Mouse (Mus musculus) liver, postnatal 0 days (tissue): ENCODE data around the gene 4930426L09Rik. TPM values are rescaled to one million over a fixed set of nuclear protein-coding genes. Genes with fewer than 3 reads are reported as not detected.

ENCODE experiments used
- ATAC-seq: fragments of 200-750 bp; cut with Nextera tagmentation; 2 replicates; pipeline ENCODE4 v1.8.0; 2017; ENCODE audit warnings: mild to moderate bottlenecking, moderate library complexity
- DNase-seq: peaks from one replicate; pipeline ENCODE4 v3.0.0-alpha.2; 2016
- H3K27ac ChIP-seq: fragments of 300-500 bp; sonication (generic); 2 replicates; pipeline ENCODE4 v1.5.1; 2014; ENCODE audit warnings: antibody characterized with exemption, moderate library complexity, mild to moderate bottlenecking, low read depth
- H3K27me3 ChIP-seq: fragments of 300-500 bp; sonication (generic); 2 replicates; pipeline ENCODE4 v1.6.1; 2014; ENCODE audit warnings: low read length, control low read depth, mixed read lengths; ENCODE audit not compliant: insufficient read depth
- H3K36me3 ChIP-seq: fragments of 300-500 bp; sonication (generic); replicated peaks from 2 replicates; pipeline ENCODE4 v1.6.1; 2014; ENCODE audit warnings: mild to moderate bottlenecking, control low read depth, low read length, moderate library complexity, mixed read lengths; ENCODE audit not compliant: insufficient read depth
- H3K4me1 ChIP-seq: fragments of 300-500 bp; sonication (generic); 2 replicates; pipeline ENCODE4 v1.6.1; 2014; ENCODE audit warnings: antibody characterized with exemption, mild to moderate bottlenecking, control low read depth; ENCODE audit not compliant: insufficient read depth
- H3K4me2 ChIP-seq: fragments of 300-500 bp; sonication (generic); 2 replicates; pipeline ENCODE4 v1.6.1; 2014; ENCODE audit warnings: low read depth, mild to moderate bottlenecking, low read length, moderate library complexity, mixed read lengths
- H3K4me3 ChIP-seq: fragments of 300-500 bp; sonication (generic); 2 replicates; pipeline ENCODE4 v1.5.1; 2014; ENCODE audit warnings: low read depth, low read length
- H3K9ac ChIP-seq: fragments of 300-500 bp; sonication (generic); replicated peaks from 2 replicates; pipeline ENCODE4 v1.6.1; 2014; ENCODE audit warnings: mild to moderate bottlenecking, moderate library complexity
- H3K9me3 ChIP-seq: fragments of 300-500 bp; sonication (generic); 2 replicates; pipeline ENCODE4 v1.6.1; 2016; ENCODE audit warnings: mild to moderate bottlenecking, control low read depth, low read length, mixed read lengths
- CTCF ChIP-seq: sonication (generic); IDR thresholded peaks from 2 replicates; pipeline ENCODE4 v1.5.1; 2016; ENCODE audit warnings: antibody characterized with exemption, low read depth
- EP300 ChIP-seq: IDR thresholded peaks from 2 replicates; pipeline ENCODE4 v1.6.1; 2016; ENCODE audit warnings: antibody characterized with exemption, low read depth, mild to moderate bottlenecking
- WGBS: fragments of 180-500 bp; shearing (Covaris S2); extraction: QIAGEN DNeasy Blood & Tissue Kit; methylation state at CpG from one replicate; pipeline ENCODE4 v1.1.7; 2014; ENCODE audit not compliant: insufficient replicate concordance; 5-methylcytosine and 5-hydroxymethylcytosine counted together
- polyA plus RNA-seq: library from polyadenylated mRNA; unstranded; fragments of >200 nt; fragmentation: Nextera tagmentation; extraction: Ambion mirVana; gene quantifications from 2 replicates; pipeline ENCODE4 v1.2.1, GENCODE M21; 2015

4930426L09Rik gene
- polyA plus RNA-seq, 1 experiment from 2014 or later = 0.21 TPM

GRCm38 (mm10) chr2:18976175-18976574 lies 22.0 kb upstream of the 4930426L09Rik start:
- Histone ChIP-seq H3K4me2 (no peak overlapping the region), H3K36me3 (no peaks in the 10 kb centered on the region), H3K9me3 (peaks cover 3% of the 10 kb centered on the region; the same call in 1 of the 2 replicates), H3K4me1 (0 out of 2 replicates have a peak, but pooled peaks cover under 1% of the 10 kb centered on the region), H3K9ac (no peak overlapping the region), H3K27ac (no peak overlapping the region), H3K4me3 (no peak overlapping the region), H3K27me3 (no peaks in the 10 kb centered on the region)
- ATAC-seq = peak; percentile 51; the same call in 1 of the 2 replicates
- DNase-seq = no peak
- no peak for TF ChIP-seq CTCF
- no peak for TF ChIP-seq EP300
- WGBS = 67% methylated on average over 2 of the region's 2 CpGs

GRCm38 (mm10) chr2:18977201-18977805 lies 20.8 kb upstream of the 4930426L09Rik start:
- no peak for TF ChIP-seq CTCF
- no peak for TF ChIP-seq EP300
- WGBS = 73% methylated on average over 10 of the region's 10 CpGs
- H3K9me3 ChIP-seq = peaks cover 3% of the 10 kb centered on the region; the same call in 1 of the 2 replicates
- H3K9ac ChIP-seq = no peak overlapping the region
- no peak overlapping the region for H3K4me3 ChIP-seq
- no peaks in the 10 kb centered on the region for H3K27me3 ChIP-seq
- H3K36me3 ChIP-seq = no peaks in the 10 kb centered on the region
- DNase-seq (no peak), ATAC-seq (no peak)
- no peaks in the 10 kb centered on the region for H3K4me1 ChIP-seq
- 0 out of 2 replicates have a peak overlapping the region, but pooled peaks have one; percentile 0 for H3K27ac ChIP-seq
- no peak overlapping the region for H3K4me2 ChIP-seq

GRCm38 (mm10) chr2:18979046-18979445 lies 19.1 kb upstream of the 4930426L09Rik start:
- Histone ChIP-seq H3K36me3 (no peaks in the 10 kb centered on the region), H3K9ac (no peak overlapping the region), H3K9me3 (no peaks in the 10 kb centered on the region), H3K4me3 (no peak overlapping the region), H3K27ac (no peak overlapping the region), H3K4me2 (no peak overlapping the region), H3K4me1 (0 out of 2 replicates have a peak, but pooled peaks cover 3% of the 10 kb centered on the region), H3K27me3 (no peaks in the 10 kb centered on the region)
- DNase-seq = no peak
- ATAC-seq = no peak
- TF ChIP-seq CTCF (no peak), EP300 (no peak)
- 81% methylated on average over 4 of the region's 4 CpGs for WGBS

GRCm38 (mm10) chr2:18979675-18980074 lies 18.5 kb upstream of the 4930426L09Rik start:
- TF ChIP-seq EP300 (no peak), CTCF (no peak)
- H3K27ac ChIP-seq = no peak overlapping the region
- 0 out of 2 replicates have a peak, but pooled peaks cover 3% of the 10 kb centered on the region for H3K4me1 ChIP-seq

GRCm38 (mm10) chr2:18982581-18982980 lies 15.6 kb upstream of the 4930426L09Rik start:
- no peak overlapping the region for H3K4me3 ChIP-seq
- H3K4me2 ChIP-seq = no peak overlapping the region
- no peaks in the 10 kb centered on the region for H3K27me3 ChIP-seq
- DNase-seq (no peak), ATAC-seq (no peak)
- 64% methylated on average over 6 of the region's 6 CpGs for WGBS
- no peaks in the 10 kb centered on the region for H3K36me3 ChIP-seq
- TF ChIP-seq CTCF (no peak), EP300 (no peak)
- no peaks in the 10 kb centered on the region for H3K9me3 ChIP-seq
- no peak overlapping the region for H3K27ac ChIP-seq
- H3K4me1 ChIP-seq = 0 out of 2 replicates have a peak, but pooled peaks cover 3% of the 10 kb centered on the region
- H3K9ac ChIP-seq = no peak overlapping the region

More at GRCm38 (mm10) chr2:18979675-18980074, 18.5 kb upstream of the 4930426L09Rik start:
- ATAC-seq = no peak
- Histone ChIP-seq H3K27me3 (no peaks in the 10 kb centered on the region), H3K9me3 (no peaks in the 10 kb centered on the region), H3K4me2 (no peak overlapping the region), H3K36me3 (no peaks in the 10 kb centered on the region), H3K4me3 (no peak overlapping the region), H3K9ac (no peak overlapping the region)
- no peak for DNase-seq
- WGBS = 82% methylated on average over 7 of the region's 7 CpGs

- Histone ChIP-seq H3K9me3 (no peaks in the 10 kb centered on the region), H3K4me2 (no peak overlapping the region), H3K27ac (no peak overlapping the region), H3K9ac (no peak overlapping the region), H3K27me3 (no peaks in the 10 kb centered on the region), H3K4me3 (no peak overlapping the region), H3K36me3 (no peaks in the 10 kb centered on the region), H3K4me1 (0 out of 2 replicates have a peak, but pooled peaks cover 3% of the 10 kb centered on the region)
- DNase-seq (no peak), ATAC-seq (no peak)
- TF ChIP-seq EP300 (no peak), CTCF (no peak)
Observed at GRCm38 (mm10) chr2:18983546-18983945, 14.6 kb upstream of the 4930426L09Rik start.
